Mouse (Mus musculus): Measurements from ENCODE around the gene 1700017N19Rik. TPM values are rescaled to one million over a fixed set of nuclear protein-coding genes. Genes with fewer than 3 reads are reported as not detected.

1700017N19Rik gene
- total RNA-seq, 4 experiments from 2014 or later, result not detected

DNA sequence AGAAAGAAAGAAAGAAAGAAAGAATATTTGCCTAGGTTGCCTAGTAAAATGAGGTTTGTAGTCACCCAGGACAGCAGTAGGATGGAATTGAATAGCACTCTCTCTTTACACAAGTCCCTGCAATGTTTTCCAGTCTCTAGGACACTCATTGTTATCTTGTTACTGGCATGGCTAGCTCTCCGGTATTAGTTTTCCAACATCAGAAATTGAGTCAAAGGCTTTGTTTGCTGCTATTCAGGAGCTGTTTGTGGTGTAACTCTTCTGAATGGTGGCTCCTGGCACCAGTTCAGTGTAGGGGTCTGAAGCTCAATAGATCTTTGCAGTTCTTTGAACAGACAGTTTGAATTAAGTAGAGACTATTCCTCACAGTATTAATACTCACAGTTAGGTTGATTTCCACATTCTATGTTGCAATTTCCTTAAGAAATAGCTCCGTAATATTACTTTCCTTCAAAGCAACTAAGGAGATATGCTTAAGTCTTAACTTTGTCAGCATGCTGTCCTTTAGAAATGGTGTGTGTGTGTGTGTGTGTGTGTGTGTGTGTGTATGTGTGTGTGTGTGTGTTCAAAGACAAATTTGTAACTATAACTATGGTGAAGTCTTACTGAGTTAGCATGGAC lies 71.8 kb downstream of the 1700017N19Rik start:
- no peak for DNase-seq (ENCODE audit: low spot score)

Other genes starting within 250 kb of the 1700017N19Rik start
- gene Gm4302, start 249.6 kb upstream of the 1700017N19Rik start, total RNA-seq (2022), result not detected
- not detected for gene Gm4303, start 244.5 kb upstream of the 1700017N19Rik start, total RNA-seq (2022)
- not detected for gene Gm4305, start 239.4 kb upstream of the 1700017N19Rik start, total RNA-seq (2022)
- not detected for gene Gm4307, start 229.1 kb upstream of the 1700017N19Rik start, total RNA-seq (2022)
- gene Gm4312, start 207.9 kb upstream of the 1700017N19Rik start, total RNA-seq (2022), result not detected
- gene Tmtc3, start 103.1 kb upstream of the 1700017N19Rik start, total RNA-seq (2022), result 10 to 100 TPM; 14.2 to 16.5 (median 15.3) TPM
- 1 to 10 TPM; 3.9 to 5.8 (median 4.3) TPM for gene Cep290, start 102.9 kb upstream of the 1700017N19Rik start, total RNA-seq (2022)
- gene 4930430F08Rik, start 61 bp upstream of the 1700017N19Rik start, total RNA-seq (2022), result 1 to 10 TPM; 4.0 to 8.3 (median 5.6) TPM